Mouse (Mus musculus) urinary bladder, postnatal 36 days (tissue): Measurements from ENCODE around the gene Tinf2.

ENCODE experiments used
- DNase-seq, 2 experiments: peaks; one replicate each; pipeline ENCODE4 v3.0.0; 2022; ENCODE audit warnings: low spot score in 2 of 2, mixed read lengths in 1 of 2

Gene Tinf2

DNA sequence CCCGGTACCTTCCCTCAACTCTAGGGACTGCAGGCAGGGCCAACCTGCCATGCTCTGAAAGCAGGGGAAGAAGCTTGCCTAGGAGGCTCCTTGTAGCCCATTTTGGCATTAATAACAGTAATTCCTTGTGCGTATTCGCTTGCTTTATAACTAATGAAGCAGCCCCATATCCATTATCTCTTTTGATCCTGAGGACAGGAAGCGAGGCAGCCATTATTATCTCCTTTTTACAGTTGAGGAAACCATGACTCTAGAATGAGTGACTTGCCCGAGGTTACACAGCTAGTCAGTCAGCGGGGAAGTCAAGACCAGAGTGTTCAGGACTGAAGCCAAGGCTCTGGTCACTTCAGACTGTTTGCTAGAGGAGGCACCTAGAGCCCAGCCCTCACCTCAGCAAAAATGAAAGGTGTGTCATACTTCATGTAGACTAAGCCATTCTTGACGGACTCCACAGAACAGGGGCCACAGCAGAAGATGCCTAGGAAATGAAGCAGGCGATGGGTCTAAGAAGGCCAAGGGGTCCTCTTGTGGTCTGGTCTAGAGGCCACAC, 24.5 kb upstream of the Tinf2 start:
- no peak for DNase-seq

DNA sequence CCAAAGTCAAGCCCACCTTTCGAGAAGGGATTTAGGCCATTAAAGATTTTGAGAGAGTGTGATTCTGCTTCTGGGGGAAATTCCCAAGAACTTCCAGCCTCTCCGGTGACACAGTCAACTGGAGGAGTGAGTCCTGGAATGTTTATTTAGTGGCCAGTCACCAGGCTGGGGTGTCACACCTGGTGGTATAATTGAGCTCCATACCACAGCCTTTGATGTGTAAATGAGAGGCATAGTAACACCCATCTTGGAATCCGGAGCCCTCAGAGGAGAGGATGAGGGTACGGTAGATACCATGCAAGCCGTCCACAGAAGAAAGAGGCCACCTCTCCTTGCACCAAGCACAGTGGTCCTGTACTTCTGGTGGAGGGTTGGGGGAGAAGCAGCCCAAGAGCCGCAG, 21.1 kb upstream of the Tinf2 start:
- no peak for DNase-seq

DNA sequence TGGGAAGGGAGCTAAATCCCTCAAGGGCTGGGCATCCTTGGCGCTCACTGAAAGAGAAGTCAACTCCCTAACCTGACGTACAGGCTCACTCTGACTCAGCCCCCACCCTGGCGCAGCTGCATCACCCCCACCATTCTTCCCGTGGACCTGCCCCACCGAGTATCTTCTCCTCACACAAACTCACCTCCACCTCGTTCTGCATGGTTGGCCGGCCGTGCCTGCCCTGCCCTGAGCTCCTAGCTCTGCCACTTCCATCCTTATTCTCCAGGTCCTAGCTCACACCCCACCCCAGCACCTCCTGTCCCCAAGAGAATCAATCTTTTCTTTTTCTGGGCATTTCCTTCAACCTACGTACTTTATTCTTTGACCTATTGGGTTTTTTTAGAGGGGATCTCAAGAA, 19.5 kb upstream of the Tinf2 start:
- no peak for DNase-seq

DNA sequence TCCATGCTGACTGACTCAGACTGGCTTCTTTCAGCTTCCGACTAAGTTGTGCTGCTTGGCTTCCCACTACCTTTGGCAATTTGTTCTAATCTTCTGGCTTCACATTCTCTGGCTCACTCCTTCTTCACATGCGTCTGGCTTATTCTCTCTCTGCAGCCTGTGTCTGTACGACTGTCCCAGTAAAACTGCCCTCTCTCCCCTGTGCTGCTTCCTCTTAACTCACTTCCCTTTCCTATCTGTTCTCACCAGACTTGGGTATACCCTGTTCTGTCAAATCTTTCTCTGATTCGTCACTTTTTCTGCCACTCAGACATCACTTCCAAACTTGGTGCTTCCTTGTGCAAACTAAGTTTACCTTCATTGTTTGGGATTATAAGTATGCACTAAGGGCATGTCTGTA, 15.6 kb upstream of the Tinf2 start:
- no peak for DNase-seq

DNA sequence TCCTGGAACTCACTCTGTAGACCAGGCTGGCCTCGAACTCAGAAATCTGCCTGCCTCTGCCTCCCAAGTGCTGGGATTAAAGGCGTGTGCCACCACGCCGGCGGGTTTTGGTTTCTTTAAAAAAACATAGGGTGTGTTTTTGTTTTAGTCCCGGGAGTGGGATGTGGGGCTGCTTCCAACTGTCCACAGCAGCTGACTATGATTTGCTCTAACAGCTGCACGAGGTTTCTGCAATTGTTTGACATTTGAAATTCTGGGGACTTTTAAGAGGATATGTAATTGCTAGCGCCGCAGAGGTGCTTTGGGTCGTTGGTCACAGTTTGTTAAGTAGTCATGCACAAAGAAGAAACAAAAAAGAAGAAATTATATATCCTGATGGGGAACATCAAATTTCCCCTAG, 7.8 kb upstream of the Tinf2 start:
- DNase-seq: no peak

DNA sequence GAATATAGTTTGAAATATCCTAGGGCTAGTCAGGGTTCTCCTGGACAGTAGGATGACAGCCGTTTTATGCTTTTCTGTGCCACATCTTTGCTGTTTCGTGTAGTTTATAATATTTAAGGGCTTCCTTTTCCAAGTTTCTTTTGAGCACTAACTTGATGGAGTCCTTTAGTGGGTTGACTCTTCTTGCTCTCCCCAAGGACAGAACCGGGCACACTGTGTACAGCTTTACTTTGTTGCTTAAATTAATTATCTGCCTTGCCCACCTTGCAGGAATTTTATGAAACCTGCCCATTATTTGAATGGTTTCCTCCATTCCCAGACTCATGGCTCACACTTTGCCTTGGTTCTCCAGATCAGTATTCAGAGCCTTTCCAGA, 486 bp upstream of the Tinf2 start:
- no peak for DNase-seq

DNA sequence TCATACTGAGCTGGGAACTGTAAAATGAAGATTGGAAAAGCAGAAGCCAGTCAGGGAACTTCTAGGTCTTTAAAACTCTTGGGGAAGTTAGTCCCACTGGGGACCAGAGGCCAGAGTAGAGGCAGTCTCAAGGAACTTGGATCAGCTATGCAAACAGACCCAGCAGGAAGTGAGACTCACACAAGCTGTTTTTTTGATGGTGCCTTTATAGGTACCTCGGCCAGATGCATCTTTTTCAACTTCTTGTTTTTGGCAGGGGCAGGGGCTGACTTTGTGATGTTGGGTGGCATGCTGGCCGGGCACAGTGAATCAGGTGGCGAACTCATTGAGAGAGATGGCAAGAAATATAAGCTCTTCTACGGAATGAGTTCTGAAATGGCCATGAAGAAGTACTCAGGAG, 4.0 kb downstream of the Tinf2 start:
- no peak for DNase-seq

DNA sequence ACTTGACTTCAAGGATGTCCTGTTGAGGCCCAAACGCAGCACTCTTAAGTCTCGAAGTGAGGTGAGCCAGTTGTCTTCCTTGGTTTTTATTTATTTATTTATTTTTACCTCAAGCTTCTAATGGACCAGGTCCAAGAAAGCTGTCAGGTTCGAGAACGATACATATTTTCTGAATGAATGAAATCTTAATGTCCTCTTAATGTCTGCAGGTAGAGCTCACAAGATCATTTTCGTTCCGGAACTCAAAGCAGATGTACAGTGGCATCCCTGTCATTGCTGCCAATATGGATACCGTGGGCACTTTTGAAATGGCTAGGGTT, 8.9 kb downstream of the Tinf2 start:
- no peak for DNase-seq

DNA sequence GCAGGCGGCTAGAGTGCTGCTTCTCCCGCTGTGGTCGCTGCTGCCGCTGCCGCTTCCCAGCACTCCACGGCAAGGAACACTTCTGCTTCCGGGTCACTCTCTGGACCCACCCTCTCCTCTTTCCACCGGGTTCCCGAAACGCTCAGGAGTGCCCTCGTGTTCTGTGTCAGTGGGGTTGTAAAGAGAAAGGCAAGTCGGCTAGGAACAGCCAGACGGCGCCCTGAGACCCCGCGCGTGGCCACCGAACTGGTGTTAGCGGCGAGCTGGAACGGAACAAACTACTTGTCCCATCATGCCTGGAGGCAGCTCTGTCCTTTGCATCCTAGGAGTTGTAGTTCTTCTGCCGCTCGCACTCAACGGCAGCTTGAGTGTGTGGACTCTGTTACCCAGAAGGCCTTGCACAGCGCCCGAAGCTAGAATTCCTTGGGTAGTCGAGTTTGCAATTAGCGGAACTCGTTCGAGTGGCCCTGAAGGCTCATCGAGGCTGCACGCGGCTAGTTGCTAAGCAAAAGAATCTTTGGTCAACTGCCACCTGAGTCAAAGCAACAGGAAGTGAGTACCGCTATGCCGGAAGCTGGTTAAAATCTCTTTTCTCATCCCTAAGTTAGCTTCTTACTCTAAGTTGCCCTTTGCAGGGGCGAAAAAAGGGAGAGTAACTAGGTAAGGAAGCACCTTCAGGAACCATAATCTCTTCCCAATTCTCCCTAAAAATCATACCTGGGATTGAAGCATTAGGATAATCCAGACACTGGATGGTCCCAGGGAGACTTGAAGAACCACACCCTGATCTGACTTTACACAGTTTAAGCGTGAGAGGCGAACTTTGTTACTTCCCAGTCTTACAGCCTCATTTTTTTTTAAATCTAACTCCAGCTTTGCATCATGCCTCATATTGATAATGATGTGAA, 9.5 kb downstream of the Tinf2 start, which contains the start of the genes Gmpr2 and Nedd8:
Gene Gmpr2 (plus strand): TSS at position 109 of the 908 bp plus-strand sequence.
Gene Nedd8 (minus strand): TSS at position 292 of the 908 bp plus-strand sequence.
- DNase-seq: peak; percentile 87 to 90

DNA sequence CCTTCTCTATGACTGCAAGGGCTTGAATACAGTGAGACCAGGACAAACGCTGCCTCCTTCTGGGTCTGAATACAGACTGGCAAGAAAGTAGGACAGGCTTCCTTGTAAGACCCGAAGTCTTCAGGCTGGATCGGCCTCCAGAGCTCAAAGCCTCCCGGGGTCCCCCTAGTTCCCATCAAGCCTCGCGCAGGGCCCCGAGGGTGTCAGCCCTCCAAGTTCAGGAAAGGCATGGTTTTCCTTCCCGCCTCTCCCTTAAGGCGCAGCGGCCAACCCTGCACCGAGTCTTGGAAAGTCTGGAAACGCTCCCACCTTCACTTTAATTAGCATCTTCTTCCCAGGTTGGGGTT, 10.2 kb downstream of the Tinf2 start:
- DNase-seq: no peak

DNA sequence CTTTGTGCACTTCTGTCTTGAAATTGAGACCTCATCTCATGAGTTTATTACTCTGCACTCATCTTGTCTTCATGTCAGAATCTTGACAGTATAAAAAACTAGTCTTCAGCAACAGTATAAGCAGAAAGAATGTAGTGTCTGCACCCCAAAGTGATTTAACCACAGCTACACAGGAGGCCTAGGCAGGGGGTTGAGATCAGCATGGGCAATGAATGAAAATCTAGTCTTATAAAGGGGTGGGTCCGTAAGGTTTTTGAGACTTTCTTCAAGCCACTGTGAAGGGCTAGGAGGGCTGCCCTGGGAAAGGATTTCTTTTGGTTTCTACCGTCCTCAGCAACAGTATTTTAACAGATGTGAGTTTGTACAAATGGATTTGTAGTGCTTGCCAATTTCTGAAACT, 21.0 kb downstream of the Tinf2 start:
- no peak for DNase-seq

DNA sequence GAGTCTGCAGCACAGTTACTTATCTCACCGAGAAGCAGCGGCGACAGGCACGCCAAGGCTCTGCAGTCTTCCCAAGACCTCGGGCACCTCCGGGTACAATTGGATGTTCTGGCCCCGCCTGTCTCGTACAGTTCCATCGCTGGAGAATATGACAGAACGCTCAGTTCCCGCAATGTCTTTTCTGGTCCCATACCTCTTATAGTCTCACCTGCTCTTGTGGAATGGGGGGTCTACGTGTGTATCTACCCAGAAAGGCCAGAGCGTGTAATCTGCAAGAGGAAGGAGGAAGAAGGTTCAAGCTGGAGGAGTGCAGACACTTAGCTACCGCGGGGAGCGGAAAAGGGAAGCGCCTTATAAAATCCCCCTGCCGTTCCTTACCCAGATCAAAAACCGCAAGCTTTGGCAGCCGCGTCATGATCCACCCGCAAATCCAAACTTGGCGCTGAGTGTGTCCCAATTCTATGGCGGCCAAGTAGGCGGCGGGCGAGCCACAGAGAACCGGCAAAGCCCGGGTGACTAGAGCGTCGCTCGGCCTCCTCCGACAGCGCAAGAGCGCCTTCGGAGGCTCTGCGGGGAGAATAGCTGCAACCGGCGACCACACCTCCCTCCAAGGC, 21.6 kb downstream of the Tinf2 start, which contains the start of gene Mdp1:
Gene Mdp1 (minus strand): TSS at position 549 of the 614 bp plus-strand sequence.
- peak; percentile 64 to 78 for DNase-seq

DNA sequence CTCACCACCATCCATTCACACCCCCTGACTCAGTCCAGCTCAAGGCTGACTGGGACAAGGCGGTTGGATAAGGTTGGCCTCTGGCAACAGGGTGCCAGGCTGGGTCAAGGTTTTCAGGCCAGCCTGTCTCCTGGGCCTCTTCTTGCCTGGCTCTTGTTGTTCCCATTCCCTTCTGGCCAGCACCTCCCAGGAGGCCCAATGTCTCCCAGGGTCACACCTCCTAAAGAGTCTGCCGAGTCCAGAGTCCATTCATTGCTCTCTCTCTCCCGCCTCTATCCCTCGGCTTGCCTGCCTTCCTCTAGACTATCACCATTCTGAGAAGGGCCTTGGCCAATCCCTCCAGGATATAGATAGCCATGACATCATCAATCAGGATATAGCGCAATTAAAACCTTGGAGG, 23.6 kb downstream of the Tinf2 start:
- no peak for DNase-seq

DNA sequence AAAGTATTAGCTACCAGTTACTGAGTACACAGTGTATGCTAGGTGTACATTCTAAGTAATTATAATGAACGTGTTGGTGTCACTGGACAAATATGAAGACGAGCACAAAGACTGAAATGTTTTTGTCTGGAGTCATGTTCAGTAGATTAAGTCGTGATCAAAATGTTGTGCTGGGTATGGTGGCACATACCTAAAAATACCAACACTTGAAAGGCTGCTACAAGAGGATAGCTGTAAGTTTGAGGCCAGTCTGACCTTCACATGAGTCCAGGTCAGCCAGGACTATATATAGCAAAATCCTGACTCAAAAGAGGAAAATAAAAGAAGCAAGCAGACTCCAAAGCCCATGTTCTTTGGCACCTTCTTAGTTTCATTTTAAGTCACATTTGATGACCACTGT, 24.7 kb downstream of the Tinf2 start:
- DNase-seq: no peak

DNA sequence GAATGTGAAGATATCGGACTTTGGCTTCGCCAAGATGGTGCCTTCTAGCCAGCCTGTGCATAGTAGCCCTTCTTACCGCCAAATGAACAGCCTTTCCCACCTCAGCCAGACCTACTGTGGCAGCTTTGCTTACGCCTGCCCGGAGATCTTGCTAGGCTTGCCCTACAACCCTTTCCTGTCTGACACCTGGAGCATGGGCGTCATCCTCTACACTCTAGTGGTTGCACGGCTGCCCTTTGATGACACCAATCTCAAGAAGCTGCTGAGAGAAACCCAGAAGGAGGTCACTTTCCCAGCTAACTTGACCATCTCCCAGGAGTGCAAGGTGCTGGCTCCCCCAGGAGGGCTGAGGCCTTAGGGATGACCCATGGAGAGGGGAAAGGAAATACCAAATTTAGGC, 30.1 kb downstream of the Tinf2 start:
- DNase-seq: no peak

DNA sequence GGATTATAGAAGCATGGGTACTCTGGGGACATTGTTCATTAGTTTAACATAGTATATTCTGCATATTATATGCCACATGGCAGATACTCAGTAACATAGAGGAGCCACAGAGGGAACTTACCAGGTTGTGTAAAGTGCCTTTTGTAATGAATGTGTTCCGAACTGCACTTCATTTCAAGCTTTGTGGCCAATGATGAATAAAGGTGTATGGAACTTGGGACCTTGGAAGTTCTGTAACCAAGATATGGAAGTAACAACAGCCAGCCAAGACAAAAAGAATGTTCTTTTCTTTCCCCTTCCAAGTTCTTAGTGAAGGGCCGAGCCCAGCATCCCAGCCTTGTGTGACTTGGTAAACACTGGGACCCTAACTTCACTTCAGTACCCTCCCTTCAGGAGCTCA, 31.7 kb downstream of the Tinf2 start, which contains the start of gene Tssk4:
Gene Tssk4 (plus strand): TSS at position 301 of the 400 bp plus-strand sequence.
- DNase-seq: no peak

DNA sequence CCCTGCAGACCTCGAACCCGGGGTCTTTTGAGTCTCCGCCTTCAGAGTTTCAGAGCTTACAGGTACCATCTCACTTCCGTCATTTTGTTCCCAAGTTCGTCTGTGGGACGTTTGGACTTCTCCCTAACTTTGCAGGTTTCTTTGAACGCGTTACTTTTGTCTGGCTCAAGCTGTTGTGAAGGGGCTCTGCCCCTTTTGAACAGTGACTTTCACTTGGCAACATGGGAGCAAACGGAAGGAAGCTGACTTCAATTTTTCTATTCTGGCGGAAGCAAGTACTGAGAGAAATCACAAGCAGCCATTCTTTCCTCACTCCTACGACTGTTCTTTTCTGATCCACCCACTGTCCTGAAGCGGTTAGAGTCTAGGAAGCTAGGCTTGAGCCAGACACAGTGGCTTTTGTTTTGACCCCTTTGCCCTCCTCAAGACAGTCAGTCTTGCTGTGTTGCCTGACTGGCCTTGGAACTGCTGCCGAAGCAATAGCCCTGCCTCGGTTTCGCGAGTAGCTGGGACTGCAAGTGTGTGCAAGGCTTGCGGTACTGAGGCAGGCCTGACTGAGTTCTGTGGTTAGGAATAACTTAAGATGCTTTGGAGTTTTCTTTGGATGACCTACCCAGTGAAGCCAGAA, 37.2 kb downstream of the Tinf2 start:
- peak in 1 of 2 experiments; percentile 8 for DNase-seq

DNA sequence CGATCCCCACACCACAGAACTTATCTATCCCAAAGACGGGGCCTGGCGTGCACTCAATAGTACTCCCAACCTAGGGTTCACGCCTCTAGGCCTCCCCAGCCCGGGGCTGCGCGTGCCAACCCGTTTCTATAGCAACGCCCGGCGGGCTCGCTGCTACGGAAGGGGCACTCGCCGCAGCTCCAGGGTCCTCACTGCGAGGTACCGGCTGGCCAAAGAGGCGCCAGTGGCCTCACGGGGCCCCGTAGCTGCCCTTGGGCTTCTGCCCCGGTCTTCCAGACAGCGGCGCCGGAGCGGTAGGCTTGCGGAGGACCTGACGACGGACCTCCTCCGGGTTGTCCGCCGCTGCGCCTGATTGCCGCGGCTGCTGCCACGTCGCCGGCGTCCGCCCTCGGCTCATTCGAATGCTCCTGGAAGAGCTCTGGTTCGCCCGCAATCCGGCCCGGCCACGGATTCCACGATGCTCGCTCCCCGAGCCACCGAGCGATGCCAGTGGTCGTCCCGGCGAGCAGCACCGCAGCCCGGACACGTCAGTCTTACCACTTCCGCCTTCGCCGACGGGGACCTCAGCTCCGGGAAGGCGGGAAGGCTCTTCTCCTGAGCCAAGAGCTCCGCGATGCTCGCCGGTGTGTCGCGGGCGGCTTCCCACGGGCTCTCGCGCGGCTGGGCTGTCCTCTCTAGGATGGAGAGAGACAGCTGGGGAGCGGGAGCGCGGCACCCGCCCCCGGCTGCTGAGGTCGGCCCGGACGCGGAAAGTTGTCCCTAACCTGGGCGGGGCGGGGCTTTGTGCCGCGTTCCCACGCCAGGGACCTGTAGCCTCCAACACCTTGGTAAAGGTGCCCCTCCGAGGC, 38.3 kb downstream of the Tinf2 start, which contains the start of gene Tm9sf1:
Gene Tm9sf1 (minus strand): TSS at position 747 of the 848 bp plus-strand sequence.
- peak; percentile 86 to 91 for DNase-seq

DNA sequence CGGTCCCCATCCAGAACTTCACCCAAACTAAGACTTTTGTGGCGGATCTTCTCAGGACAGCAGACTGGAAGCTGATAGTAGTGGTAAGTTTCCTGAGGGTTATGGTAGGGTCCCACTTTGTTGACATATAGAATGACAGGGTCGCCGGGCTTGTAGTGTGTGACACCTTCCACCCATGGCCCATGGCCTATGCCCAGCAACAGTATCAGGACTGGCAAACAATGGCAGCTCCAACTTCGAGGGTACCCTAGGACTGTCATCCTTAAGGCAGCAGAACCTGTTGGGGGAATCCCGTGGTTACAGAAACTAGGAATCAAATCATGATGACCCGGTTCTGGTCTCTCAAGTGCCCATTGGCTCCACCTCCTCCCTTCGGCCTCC, 39.0 kb downstream of the Tinf2 start:
- no peak for DNase-seq

DNA sequence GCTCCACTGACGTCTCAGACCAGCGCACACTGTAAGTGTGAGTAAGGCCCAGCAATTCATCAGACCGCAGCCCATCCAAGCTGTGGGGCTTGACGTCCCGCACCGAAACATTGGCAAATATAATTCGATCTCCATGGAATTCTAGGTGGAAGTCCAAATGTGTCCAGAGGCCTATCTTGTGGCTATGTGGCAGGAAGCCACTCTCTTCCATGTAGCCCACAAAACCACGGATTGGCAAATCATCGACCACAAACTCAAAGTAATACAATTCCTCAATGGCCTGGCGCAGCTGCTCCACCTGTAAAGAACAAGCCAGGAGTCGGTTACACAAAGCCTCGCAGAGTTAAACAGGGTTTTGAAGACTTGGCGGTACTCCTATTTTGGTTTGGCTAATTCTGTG, 40.3 kb downstream of the Tinf2 start:
- DNase-seq: no peak

DNA sequence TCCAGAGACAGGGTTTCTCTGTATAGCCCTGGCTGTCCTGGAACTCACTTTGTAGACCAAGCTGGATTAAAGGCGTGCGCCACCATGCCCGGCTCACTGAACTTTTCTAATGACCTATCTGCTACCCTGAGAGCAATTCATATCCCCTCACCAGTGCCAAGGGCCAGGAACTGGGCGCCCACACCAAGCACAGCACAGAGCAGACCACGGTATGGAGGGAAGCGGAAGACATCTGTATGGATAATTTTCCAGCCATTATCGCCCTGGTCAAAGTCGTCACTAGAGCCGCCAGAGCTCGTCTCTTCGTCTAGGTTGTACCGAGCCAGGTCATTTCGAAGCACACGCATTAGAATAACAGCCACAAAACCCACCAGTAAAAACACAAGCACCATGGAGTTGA, 40.8 kb downstream of the Tinf2 start:
- no peak for DNase-seq

DNA sequence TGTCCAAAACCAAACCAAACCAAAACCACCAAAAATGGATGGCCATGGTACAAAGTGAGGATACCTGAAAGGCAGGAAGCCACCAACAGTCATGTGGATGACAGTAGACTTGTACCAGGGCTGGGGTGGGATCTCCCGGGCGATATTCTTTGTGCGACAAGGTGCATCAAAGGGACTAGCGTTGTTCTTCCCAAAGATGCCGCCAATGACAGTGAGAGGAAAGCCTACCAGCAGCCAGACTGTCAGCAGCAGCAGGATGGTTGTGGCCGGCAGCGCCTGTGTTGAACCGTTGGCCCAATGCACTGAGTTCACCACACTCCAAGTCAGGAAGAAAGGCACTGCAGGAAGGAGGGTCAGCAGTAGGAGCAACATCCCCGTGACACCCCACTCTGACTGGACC, 43.8 kb downstream of the Tinf2 start, which contains the start of gene Gm49378:
Gene Gm49378 (minus strand): TSS at position 101 of the 400 bp plus-strand sequence.
- no peak for DNase-seq
